ENCODE assay signal across 20 mouse cellular contexts in genomic region chr3:60474654-60474972, GRCm38 (mm10). TPM values are rescaled to one million over a fixed set of nuclear protein-coding genes. Genes with fewer than 3 reads are reported as not detected.
DNase-seq lines count a peak whose midpoint lies in the region; ATAC-seq and TF ChIP-seq lines count a peak whose summit lies in the region.
"Had no signal": no experiment of that assay in that cellular context is flagged by ENCODE, and none has a peak within 500 bp of the region (broad histone marks: within the 10 kb centered on the region; RNA-seq: fewer than 3 reads in every experiment).

No protein-coding gene starts in this region.

- no peaks in the 10 kb centered on the region for H3K9me3 ChIP-seq in heart, embryonic 16.5 days (replicated peaks; ENCODE audit: control insufficient read depth, low read length)
- H3K9me3 ChIP-seq in heart, embryonic 12.5 days (replicated peaks), result no peaks in the 10 kb centered on the region
- H3K9me3 ChIP-seq in G1E (replicated peaks), result no peaks in the 10 kb centered on the region
- no peaks in the 10 kb centered on the region for H3K9me3 ChIP-seq in erythroblast, embryonic 14.5 days (ENCODE audit: control insufficient read depth, low read length)
- no peaks in the 10 kb centered on the region for H3K9me3 ChIP-seq in liver, postnatal 0 days (ENCODE audit: low read length)
- H3K9me3 ChIP-seq: midbrain, embryonic 10.5 days; stomach, embryonic 15.5 days had no signal

- DNase-seq in G1E (ENCODE audit: low spot score) (no peak), adipocyte (ENCODE audit: low spot score) (no peak)
- no peak for DNase-seq in liver, postnatal 0 days
- no peak for DNase-seq in frontal cortex, postnatal 14 days (ENCODE audit: low spot score in 2 of 2)
- no peak for DNase-seq in spleen, postnatal 36 days (ENCODE audit: low spot score in 2 of 2)
- DNase-seq: adrenal gland, adult 2 months; cerebellum, adult 18-20 months; gastrocnemius, postnatal 36 days; kidney, adult 8-10 months; kidney, postnatal 25 days; layer of hippocampus, adult 9-11 months; lung, postnatal 10 days; retina, postnatal 1 day; right cerebral cortex, postnatal 4 days had no signal

- H3K9ac ChIP-seq in heart, embryonic 16.5 days (ENCODE audit: low read length), result no peak overlapping the region; the same call in 1 of the 2 replicates
- no peak overlapping the region for H3K9ac ChIP-seq in heart, embryonic 12.5 days
- peak overlapping the region; percentile 52 for H3K9ac ChIP-seq in liver, postnatal 0 days (replicated peaks)
- H3K9ac ChIP-seq: stomach, embryonic 15.5 days had no signal

- no peaks in the 10 kb centered on the region for H3K27me3 ChIP-seq in heart, embryonic 16.5 days (ENCODE audit: control insufficient read depth, insufficient read depth, low read length)
- H3K27me3 ChIP-seq in heart, embryonic 12.5 days (replicated peaks), result no peaks in the 10 kb centered on the region
- no peaks in the 10 kb centered on the region for H3K27me3 ChIP-seq in G1E (ENCODE audit: insufficient read depth, low read length)
- no peaks in the 10 kb centered on the region for H3K27me3 ChIP-seq in erythroblast, embryonic 14.5 days (ENCODE audit: control insufficient read depth)
- no peaks in the 10 kb centered on the region for H3K27me3 ChIP-seq in liver, postnatal 0 days (ENCODE audit: insufficient read depth, low read length)
- H3K27me3 ChIP-seq: stomach, embryonic 15.5 days had no signal

- no peak for TF ChIP-seq EP300 in liver, postnatal 0 days (IDR thresholded peaks at IDR 0.05; ENCODE audit: low read depth)

- no peak overlapping the region for H3K4me2 ChIP-seq in heart, embryonic 16.5 days (ENCODE audit: low read depth, low read length)
- H3K4me2 ChIP-seq in heart, embryonic 12.5 days, result no peak overlapping the region
- peak overlapping the region; percentile 65 for H3K4me2 ChIP-seq in liver, postnatal 0 days (ENCODE audit: low read depth, low read length)
- H3K4me2 ChIP-seq: heart, embryonic 11.5 days; stomach, embryonic 15.5 days had no signal

- no peak for ATAC-seq in heart, embryonic 16.5 days (replicated peaks; ENCODE audit: extremely low read depth, insufficient read depth, low FRiP score)
- no peak for ATAC-seq in heart, embryonic 12.5 days (ENCODE audit: insufficient number of reproducible peaks, low FRiP score)
- ATAC-seq in G1E (ENCODE audit: extremely low read depth, insufficient number of reproducible peaks, low FRiP score, poor library complexity, severe bottlenecking), result no peak
- 0 out of 2 replicates have a peak, but pooled peaks have one; percentile 27 for ATAC-seq in liver, postnatal 0 days

- H3K36me3 ChIP-seq in heart, embryonic 16.5 days (ENCODE audit: control insufficient read depth, insufficient read depth), result no peaks in the 10 kb centered on the region
- H3K36me3 ChIP-seq in heart, embryonic 12.5 days, result no peaks in the 10 kb centered on the region
- H3K36me3 ChIP-seq in G1E (replicated peaks), result peaks cover 7% of the 10 kb centered on the region
- no peaks in the 10 kb centered on the region for H3K36me3 ChIP-seq in erythroblast, embryonic 14.5 days (ENCODE audit: control insufficient read depth)
- H3K36me3 ChIP-seq in liver, postnatal 0 days (replicated peaks; ENCODE audit: insufficient read depth, low read length), result no peaks in the 10 kb centered on the region
- H3K36me3 ChIP-seq: midbrain, embryonic 10.5 days; stomach, embryonic 15.5 days had no signal

- no peak for TF ChIP-seq CTCF in G1E (IDR thresholded peaks at IDR 0.05; ENCODE audit: low read depth, low read length)
- no peak for TF ChIP-seq CTCF in liver, postnatal 0 days (IDR thresholded peaks at IDR 0.05; ENCODE audit: low read depth)

- peak overlapping the region; percentile 32 for H3K4me3 ChIP-seq in heart, embryonic 16.5 days (ENCODE audit: low read length)
- H3K4me3 ChIP-seq in heart, embryonic 12.5 days, result no peak overlapping the region
- H3K4me3 ChIP-seq in G1E (ENCODE audit: low read depth, low read length), result peak overlapping the region; percentile 67
- peak overlapping the region; percentile 61 for H3K4me3 ChIP-seq in erythroblast, embryonic 14.5 days (replicated peaks)
- H3K4me3 ChIP-seq in liver, postnatal 0 days (ENCODE audit: low read depth, low read length), result peak overlapping the region; percentile 45
- H3K4me3 ChIP-seq: midbrain, embryonic 10.5 days; stomach, embryonic 15.5 days had no signal

- H3K4me1 ChIP-seq in heart, embryonic 16.5 days (ENCODE audit: control insufficient read depth, insufficient read depth, low read length), result 0 out of 2 replicates have a peak, but pooled peaks cover under 1% of the 10 kb centered on the region
- H3K4me1 ChIP-seq in heart, embryonic 12.5 days (replicated peaks), result 0 out of 2 replicates have a peak, but pooled peaks cover under 1% of the 10 kb centered on the region
- peaks cover 37% of the 10 kb centered on the region for H3K4me1 ChIP-seq in G1E (ENCODE audit: insufficient read depth, low read depth, low read length)
- H3K4me1 ChIP-seq in erythroblast, embryonic 14.5 days (ENCODE audit: control insufficient read depth), result peaks cover 46% of the 10 kb centered on the region
- peaks cover 5% of the 10 kb centered on the region; the same call in 1 of the 2 replicates for H3K4me1 ChIP-seq in liver, postnatal 0 days (ENCODE audit: insufficient read depth)
- H3K4me1 ChIP-seq: midbrain, embryonic 10.5 days; stomach, embryonic 15.5 days had no signal

- H3K27ac ChIP-seq in heart, embryonic 16.5 days (ENCODE audit: low read length), result no peak overlapping the region
- no peak overlapping the region for H3K27ac ChIP-seq in heart, embryonic 12.5 days (ENCODE audit: poor library complexity, severe bottlenecking)
- H3K27ac ChIP-seq in liver, postnatal 0 days (ENCODE audit: low read depth), result peak overlapping the region; percentile 53
- H3K27ac ChIP-seq: midbrain, embryonic 10.5 days; stomach, embryonic 15.5 days had no signal

- 83% methylated on average over 3 of the region's 3 CpGs for WGBS in heart, embryonic 16.5 days
- 93% methylated on average over 3 of the region's 3 CpGs for WGBS in heart, embryonic 12.5 days
- WGBS in liver, postnatal 0 days (ENCODE audit: insufficient replicate concordance), result 39% methylated on average over 3 of the region's 3 CpGs

RNA-seq across cellular contexts. Expression of gene Mbnl1, which starts 2.0 kb away (rescaled TPM):
- 86.0 and 92.8 TPM in 2 replicates for polyA plus RNA-seq in heart, embryonic 16.5 days (2015; fragmentation: Nextera tagmentation; extraction: Ambion mirVana)
- 77.4 and 78.4 TPM in 2 replicates for polyA plus RNA-seq in heart, embryonic 12.5 days (2016; fragmentation: Nextera tagmentation; extraction: Ambion mirVana)
- 879 and 928 TPM in 2 replicates for total RNA-seq in G1E (2014; fragmentation: Nextera tagmentation)
- 680 and 689 TPM in 2 replicates for total RNA-seq in G1E (2017)
- 115 and 131 TPM in 2 replicates for polyA plus RNA-seq in G1E (2012)
- 1.3 and 1.6 TPM in 2 replicates for polyA plus RNA-seq in erythroblast, embryonic 14.5 days (2012)
- 61.3 and 73.3 TPM in 2 replicates for polyA plus RNA-seq in liver, postnatal 0 days (2015; fragmentation: Nextera tagmentation; extraction: Ambion mirVana)

Comparison
In these comparisons a context has a peak if more than half of its experiments do, and no peak if none do; other contexts are left out.
1. RNA of gene Mbnl1, which starts 2.0 kb away (polyA plus RNA-seq): 115 to 131 TPM in G1E, 86.0 to 92.8 TPM in heart, embryonic 16.5 days, 77.4 to 78.4 TPM in heart, embryonic 12.5 days and 61.3 to 73.3 TPM in liver, postnatal 0 days; 1.3 to 1.6 TPM in erythroblast, embryonic 14.5 days; every median in the first group is over 10 times any median in the second.